In the genomic region with DNA sequence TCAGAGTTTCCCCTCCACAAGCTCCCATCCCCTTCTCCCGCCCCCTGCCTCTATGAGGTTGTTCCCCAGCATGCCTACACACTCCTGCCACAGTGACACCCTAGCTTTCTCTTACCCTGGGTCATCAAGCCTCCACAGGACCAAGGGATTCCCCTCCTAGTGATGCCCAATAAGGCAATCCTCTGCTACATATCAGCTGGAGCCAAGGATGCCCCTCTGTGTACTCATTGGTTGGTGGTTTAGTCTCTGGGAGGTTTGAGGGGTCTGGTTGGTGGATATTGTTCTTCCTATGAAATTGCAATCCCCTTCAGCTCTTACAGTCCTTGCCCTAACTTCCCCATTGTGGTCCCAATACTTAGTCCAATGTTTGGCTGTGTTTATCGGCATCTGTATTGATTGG, we compare ENCODE assay signal across 21 mouse cellular contexts.
DNase-seq lines count a peak whose midpoint lies in the region; ATAC-seq lines count a peak whose summit lies in the region.
"Had no signal": no experiment of that assay in that cellular context is flagged by ENCODE, and none has a peak within 500 bp of the region (broad histone marks: within the 10 kb centered on the region; RNA-seq: fewer than 3 reads in every experiment).

No protein-coding gene starts in this region.

- H3K4me2 ChIP-seq in limb, embryonic 12.5 days, result no peak overlapping the region
- H3K4me2 ChIP-seq: embryonic facial prominence, embryonic 13.5 days; embryonic facial prominence, embryonic 15.5 days; forebrain, embryonic 12.5 days had no signal

- no peaks in the 10 kb centered on the region for H3K4me1 ChIP-seq in heart, embryonic 10.5 days
- no peaks in the 10 kb centered on the region for H3K4me1 ChIP-seq in limb, embryonic 12.5 days (replicated peaks)
- no peaks in the 10 kb centered on the region for H3K4me1 ChIP-seq in limb, embryonic 10.5 days
- H3K4me1 ChIP-seq: embryonic facial prominence, embryonic 13.5 days; embryonic facial prominence, embryonic 15.5 days; forebrain, embryonic 10.5 days; forebrain, embryonic 12.5 days had no signal

- H3K27me3 ChIP-seq in heart, embryonic 10.5 days (ENCODE audit: insufficient read depth, poor library complexity, severe bottlenecking), result no peaks in the 10 kb centered on the region
- no peaks in the 10 kb centered on the region for H3K27me3 ChIP-seq in limb, embryonic 12.5 days
- no peaks in the 10 kb centered on the region for H3K27me3 ChIP-seq in limb, embryonic 10.5 days (ENCODE audit: low read depth, poor library complexity, severe bottlenecking)
- H3K27me3 ChIP-seq: embryonic facial prominence, embryonic 13.5 days; embryonic facial prominence, embryonic 15.5 days; forebrain, embryonic 12.5 days had no signal

- H3K36me3 ChIP-seq in heart, embryonic 10.5 days, result no peaks in the 10 kb centered on the region
- H3K36me3 ChIP-seq in limb, embryonic 12.5 days, result no peaks in the 10 kb centered on the region
- no peaks in the 10 kb centered on the region for H3K36me3 ChIP-seq in limb, embryonic 10.5 days
- H3K36me3 ChIP-seq: embryonic facial prominence, embryonic 13.5 days; embryonic facial prominence, embryonic 15.5 days; forebrain, embryonic 10.5 days; forebrain, embryonic 12.5 days had no signal

- peak; percentile 76 for DNase-seq in heart, embryonic 10.5 days (ENCODE audit: low spot score)
- no peak for DNase-seq in heart, postnatal 4 days
- no peak for DNase-seq in limb, embryonic 10.5 days (ENCODE audit: low spot score)
- DNase-seq: adrenal gland, adult 2 months; adrenal gland, postnatal 10 days; adrenal gland, postnatal 25 days; cerebellum, adult 11 months; cerebellum, adult 18-20 months; cerebellum, adult 8-10 months; cerebellum, adult 9-11 months; cerebellum, postnatal 14 days; cerebellum, postnatal 36 days; embryo, embryonic 11 days had no signal

- no peak overlapping the region for H3K4me3 ChIP-seq in heart, embryonic 10.5 days
- H3K4me3 ChIP-seq in limb, embryonic 12.5 days (replicated peaks), result no peak overlapping the region
- no peak overlapping the region for H3K4me3 ChIP-seq in limb, embryonic 10.5 days
- H3K4me3 ChIP-seq: embryonic facial prominence, embryonic 13.5 days; embryonic facial prominence, embryonic 15.5 days; erythroblast, embryonic 14.5 days; forebrain, embryonic 10.5 days; forebrain, embryonic 12.5 days had no signal

- no peak overlapping the region for H3K27ac ChIP-seq in heart, embryonic 10.5 days
- no peak overlapping the region for H3K27ac ChIP-seq in limb, embryonic 12.5 days
- no peak overlapping the region for H3K27ac ChIP-seq in limb, embryonic 10.5 days
- H3K27ac ChIP-seq: embryonic facial prominence, embryonic 13.5 days; embryonic facial prominence, embryonic 15.5 days; forebrain, embryonic 10.5 days; forebrain, embryonic 12.5 days had no signal

- H3K9ac ChIP-seq in limb, embryonic 12.5 days (replicated peaks), result no peak overlapping the region
- H3K9ac ChIP-seq: embryonic facial prominence, embryonic 13.5 days; embryonic facial prominence, embryonic 15.5 days; forebrain, embryonic 12.5 days had no signal

- 81% methylated on average over 2 of the region's 2 CpGs for WGBS in heart, embryonic 10.5 days
- WGBS in limb, embryonic 12.5 days, result 87% methylated on average over 2 of the region's 2 CpGs
- WGBS in limb, embryonic 10.5 days, result 68% methylated on average over 2 of the region's 2 CpGs

- H3K9me3 ChIP-seq in heart, embryonic 10.5 days, result peaks cover 49% of the 10 kb centered on the region
- peaks cover 64% of the 10 kb centered on the region for H3K9me3 ChIP-seq in limb, embryonic 12.5 days
- peaks cover 37% of the 10 kb centered on the region for H3K9me3 ChIP-seq in limb, embryonic 10.5 days (replicated peaks)

- peak; percentile 52; the same call in 1 of the 2 replicates for ATAC-seq in limb, embryonic 12.5 days (ENCODE audit: insufficient number of reproducible peaks, insufficient read depth, low FRiP score, low TSS enrichment, low read depth)
- ATAC-seq: forebrain, embryonic 14.5 days; forebrain, embryonic 16.5 days had no signal
